Mouse (Mus musculus) intestine, embryonic 16.5 days (tissue): ENCODE measurements around the gene Zfp518b. TPM values are rescaled to one million over a fixed set of nuclear protein-coding genes. Genes with fewer than 3 reads are reported as not detected.

Source experiments
- polyA plus RNA-seq: library from polyadenylated mRNA; unstranded; fragments of >200 nt; fragmentation: Nextera tagmentation; extraction: Ambion mirVana; gene quantifications from 2 replicates; pipeline ENCODE4 v1.2.1, GENCODE M21; 2015

Zfp518b gene
- polyA plus RNA-seq, 1 experiment from 2014 or later: 10.0 TPM

Other genes with a start within 250 kb of the Zfp518b start
- 2.5 and 2.6 TPM in 2 replicates for gene Slc2a9, start 181.7 kb downstream of the Zfp518b start, polyA plus RNA-seq
- 274 and 286 TPM in 2 replicates for gene Wdr1, start 121.6 kb downstream of the Zfp518b start, polyA plus RNA-seq
- 0.28 and 0.57 TPM in 2 replicates for gene Clnk, start 192.0 kb upstream of the Zfp518b start, polyA plus RNA-seq